Mouse (Mus musculus): ENCODE data around the gene Snx29. TPM values are rescaled to one million over a fixed set of nuclear protein-coding genes. Genes with fewer than 3 reads are reported as not detected.

Snx29 gene
- total and polyA plus RNA-seq, 3 experiments = 1.2 to 3.2 (median 3.1) TPM

- TF ChIP-seq MXI1 (IDR thresholded peaks at IDR 0.05; ENCODE audit: low read depth, low read length) = no peak
- TF ChIP-seq SMC3 (IDR thresholded peaks at IDR 0.05; ENCODE audit: low read depth, low read length) = no peak
- TF ChIP-seq ZC3H11A (IDR thresholded peaks at IDR 0.05; ENCODE audit: low read depth, low read length) = no peak
- TF ChIP-seq MYC (IDR thresholded peaks at IDR 0.05; ENCODE audit: low read depth, low read length) = no peak
- no peak for TF ChIP-seq CHD1 (IDR thresholded peaks at IDR 0.05; ENCODE audit: low read depth, low read length)
- no peak for TF ChIP-seq MAX (IDR thresholded peaks at IDR 0.05; ENCODE audit: low read length)
- no peak for TF ChIP-seq USF1 (IDR thresholded peaks at IDR 0.05; ENCODE audit: low read depth, low read length)
- TF ChIP-seq JUND (conservative IDR thresholded peaks at IDR 0.05; ENCODE audit: low read depth, low read length) = no peak
- TF ChIP-seq POLR2A (IDR thresholded peaks at IDR 0.05; ENCODE audit: low read depth, low read length) = no peak
- TF ChIP-seq ELF1 (IDR thresholded peaks at IDR 0.05; ENCODE audit: low read depth, low read length) = no peak
- no peak for TF ChIP-seq EP300 (IDR thresholded peaks at IDR 0.05; ENCODE audit: low read length)
- TF ChIP-seq CHD2 (IDR thresholded peaks at IDR 0.05; ENCODE audit: low read length) = no peak
- no peak for TF ChIP-seq KAT2A (IDR thresholded peaks at IDR 0.05; ENCODE audit: insufficient replicate concordance, low read length)
- no peak for TF ChIP-seq USF2 (conservative IDR thresholded peaks at IDR 0.05; ENCODE audit: low read depth, low read length)
- Histone ChIP-seq H3K27me3 (replicated peaks) (no peaks in the 10 kb centered on the region), H3K36me3 (replicated peaks in 1 of 2; ENCODE audit: control insufficient read depth in 1 of 2, insufficient read depth in 1 of 2, low read length in 1 of 2) (peaks cover 0 to 9% of the 10 kb centered on the region in 2 experiments), H3K9me3 (replicated peaks; ENCODE audit: low read length) (no peaks in the 10 kb centered on the region), H3K4me3 (replicated peaks in 1 of 3; ENCODE audit: low read depth in 2 of 3, low read length in 2 of 3, poor library complexity in 1 of 3) (no peak overlapping the region), H3K79me2 (replicated peaks; ENCODE audit: control insufficient read depth, extremely low read depth, insufficient read depth, poor library complexity, severe bottlenecking) (no peaks in the 10 kb centered on the region), H3K27ac (ENCODE audit: insufficient read depth, low read depth) (no peak overlapping the region), H3K9ac (ENCODE audit: insufficient read depth, low read depth) (no peak overlapping the region), H3K4me1 (ENCODE audit: control insufficient read depth in 1 of 2, insufficient read depth in 2 of 2) (peaks cover 5 to 20% of the 10 kb centered on the region in 2 experiments; a peak in 3 of 4 replicates), H3K4me2 (ENCODE audit: insufficient read depth, low read depth, poor library complexity, severe bottlenecking) (no peak overlapping the region)
- no peak for DNase-seq (ENCODE audit: extremely low read depth)
- dilution Hi-C loops (cut with MboI; ENCODE audit: extremely low pct_ligation_motif_present, extremely low pct_unique_long_range_greater_than_20kb, low sequenced_read_pairs) (no loop called here), in situ Hi-C loops (cut with MboI; ENCODE audit: low pct_ligation_motif_present, low pct_unique_long_range_greater_than_20kb, low sequenced_read_pairs) (loop anchor here (25.0 kb wide), 1 partner anchor 588 kb away; no protein-coding TSS in a partner anchor)
Measured at GRCm38 (mm10) chr16:11624121-11624520, 301.4 kb downstream of the Snx29 start.

- peaks cover 5 to 17% of the 10 kb centered on the region in 2 experiments; a peak in 3 of 4 replicates for H3K4me1 ChIP-seq (ENCODE audit: control insufficient read depth in 1 of 2, insufficient read depth in 2 of 2)
- H3K27ac ChIP-seq (ENCODE audit: insufficient read depth, low read depth) = no peak overlapping the region
- in situ Hi-C loops (cut with MboI; ENCODE audit: low pct_ligation_motif_present, low pct_unique_long_range_greater_than_20kb, low sequenced_read_pairs) = no loop called here
- H3K79me2 ChIP-seq (replicated peaks; ENCODE audit: control insufficient read depth, extremely low read depth, insufficient read depth, poor library complexity, severe bottlenecking) = no peaks in the 10 kb centered on the region
- H3K4me2 ChIP-seq (ENCODE audit: insufficient read depth, low read depth, poor library complexity, severe bottlenecking) = no peak overlapping the region
- TF ChIP-seq NELFE (IDR thresholded peaks at IDR 0.05; ENCODE audit: low read depth, low read length) = no peak
- no peak for TF ChIP-seq PAX5 (IDR thresholded peaks at IDR 0.05; ENCODE audit: low read length)
- no peak for TF ChIP-seq USF2 (conservative IDR thresholded peaks at IDR 0.05; ENCODE audit: low read depth, low read length)
- no peak for TF ChIP-seq GABPA (IDR thresholded peaks at IDR 0.05; ENCODE audit: insufficient replicate concordance, low read depth, low read length)
- TF ChIP-seq BHLHE40 (IDR thresholded peaks at IDR 0.05; ENCODE audit: low read depth, low read length) = no peak
- no peak for TF ChIP-seq MAX (IDR thresholded peaks at IDR 0.05; ENCODE audit: low read length)
- no peak for TF ChIP-seq ELF1 (IDR thresholded peaks at IDR 0.05; ENCODE audit: low read depth, low read length)
- no peak for TF ChIP-seq RAD21 (IDR thresholded peaks at IDR 0.05; ENCODE audit: low read depth, low read length)
- no peak for DNase-seq (ENCODE audit: extremely low read depth)
- peaks cover 0 to 10% of the 10 kb centered on the region in 2 experiments for H3K36me3 ChIP-seq (replicated peaks in 1 of 2; ENCODE audit: control insufficient read depth in 1 of 2, insufficient read depth in 1 of 2, low read length in 1 of 2)
- dilution Hi-C loops (cut with MboI; ENCODE audit: extremely low pct_ligation_motif_present, extremely low pct_unique_long_range_greater_than_20kb, low sequenced_read_pairs) = no loop called here
- no peaks in the 10 kb centered on the region for H3K27me3 ChIP-seq (replicated peaks)
- no peak overlapping the region for H3K9ac ChIP-seq (ENCODE audit: insufficient read depth, low read depth)
- H3K9me3 ChIP-seq (replicated peaks; ENCODE audit: low read length) = no peaks in the 10 kb centered on the region
- no peak overlapping the region for H3K4me3 ChIP-seq (replicated peaks in 1 of 3; ENCODE audit: low read depth in 2 of 3, low read length in 2 of 3, poor library complexity in 1 of 3)
Measured at GRCm38 (mm10) chr16:11626004-11626481, 303.3 kb downstream of the Snx29 start.

Measured in CH12.LX (cell line).